Mouse (Mus musculus): ENCODE results near the gene Mdm2. TPM values are rescaled to one million over a fixed set of nuclear protein-coding genes. Genes with fewer than 3 reads are reported as not detected.

Gene Mdm2
- polyA plus RNA-seq, 1 experiment from 2014 or later: 71.1 TPM

- Histone ChIP-seq H3K9ac (replicated peaks; ENCODE audit: low read depth, low read length) (no peak overlapping the region), H3K4me3 (replicated peaks; ENCODE audit: low read length) (no peak overlapping the region), H3K27ac (ENCODE audit: low read length) (no peak overlapping the region), H3K4me2 (ENCODE audit: low read length) (no peak overlapping the region), H3K4me1 (replicated peaks; ENCODE audit: control insufficient read depth, insufficient read depth, low read length) (no peaks in the 10 kb centered on the region), H3K36me3 (ENCODE audit: control insufficient read depth, insufficient read depth) (peaks cover 64% of the 10 kb centered on the region), H3K27me3 (replicated peaks; ENCODE audit: control insufficient read depth, insufficient read depth, low read length) (no peaks in the 10 kb centered on the region), H3K9me3 (ENCODE audit: control insufficient read depth, low read length) (no peaks in the 10 kb centered on the region)
- ATAC-seq: no peak
- 93% methylated on average over 6 of the region's 6 CpGs for WGBS
Measured at GRCm38 (mm10) chr10:117696827-117697560, 13.6 kb downstream of the Mdm2 start.

DNA sequence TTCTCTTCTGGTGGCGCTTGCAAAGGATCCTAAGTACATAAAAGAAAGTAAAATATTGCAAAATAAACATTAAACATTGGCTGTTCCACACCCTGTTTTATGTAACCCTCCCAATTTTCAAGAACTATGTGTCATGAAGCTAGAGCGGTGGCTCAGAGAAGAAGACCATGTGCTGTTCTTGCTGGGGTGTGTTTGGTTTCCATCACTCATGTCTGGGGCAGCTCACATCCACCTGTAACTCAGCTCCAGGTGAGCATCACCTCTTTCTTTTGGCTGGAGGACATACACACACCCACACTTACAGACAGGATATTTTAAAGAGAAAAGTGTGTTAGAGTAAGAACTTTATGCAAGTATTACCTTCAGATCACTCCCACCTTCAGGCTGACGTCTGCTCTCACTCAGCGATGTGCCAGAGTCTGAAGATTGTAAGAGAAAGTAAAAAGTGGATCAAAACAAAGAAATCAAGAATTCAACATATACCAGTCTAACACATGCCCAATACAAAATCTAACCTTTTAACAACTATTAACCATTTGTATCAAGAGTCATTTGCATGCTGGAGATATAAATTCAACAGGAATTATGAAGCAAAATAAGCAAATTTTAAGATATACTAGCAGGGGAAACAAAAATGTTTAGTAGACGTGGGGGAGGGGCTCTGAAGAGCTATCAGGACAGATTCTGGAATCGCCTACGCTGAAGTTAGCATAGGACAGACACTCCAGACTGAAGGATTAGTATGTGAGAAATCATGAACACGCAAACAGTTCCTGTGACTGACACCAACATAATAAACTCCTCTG, 14.3 kb downstream of the Mdm2 start:
- Histone ChIP-seq H3K9me3 (ENCODE audit: control insufficient read depth, low read length) (no peaks in the 10 kb centered on the region), H3K4me3 (replicated peaks; ENCODE audit: low read length) (no peak overlapping the region), H3K27me3 (replicated peaks; ENCODE audit: control insufficient read depth, insufficient read depth, low read length) (no peaks in the 10 kb centered on the region), H3K4me1 (replicated peaks; ENCODE audit: control insufficient read depth, insufficient read depth, low read length) (no peaks in the 10 kb centered on the region), H3K4me2 (ENCODE audit: low read length) (no peak overlapping the region), H3K9ac (replicated peaks; ENCODE audit: low read depth, low read length) (no peak overlapping the region), H3K27ac (ENCODE audit: low read length) (no peak overlapping the region), H3K36me3 (ENCODE audit: control insufficient read depth, insufficient read depth) (peaks cover 61% of the 10 kb centered on the region)
- WGBS: 96% methylated on average over 8 of the region's 8 CpGs
- no peak for ATAC-seq

DNA sequence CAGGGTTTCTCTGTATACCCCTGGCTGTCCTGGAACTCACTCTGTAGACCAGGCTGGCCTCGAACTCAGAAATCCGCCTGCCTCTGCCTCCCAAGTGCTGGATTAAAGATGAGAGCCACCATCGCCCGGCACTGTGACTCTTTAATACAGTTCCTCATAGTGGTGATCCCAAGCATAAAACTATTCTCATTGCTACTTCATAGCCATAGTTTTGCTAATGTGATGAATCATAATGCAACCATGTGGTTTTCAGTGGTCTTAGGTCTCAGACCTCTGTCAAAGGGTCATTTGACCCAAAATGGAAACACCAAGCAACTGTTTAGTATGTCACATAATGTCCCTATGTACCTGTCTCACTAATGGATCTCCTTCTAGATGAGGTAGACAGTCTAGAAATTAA, 15.0 kb downstream of the Mdm2 start:
- Histone ChIP-seq H3K4me2 (ENCODE audit: low read length) (no peak overlapping the region), H3K36me3 (ENCODE audit: control insufficient read depth, insufficient read depth) (peaks cover 63% of the 10 kb centered on the region), H3K27me3 (replicated peaks; ENCODE audit: control insufficient read depth, insufficient read depth, low read length) (no peaks in the 10 kb centered on the region), H3K9ac (replicated peaks; ENCODE audit: low read depth, low read length) (no peak overlapping the region), H3K9me3 (ENCODE audit: control insufficient read depth, low read length) (no peaks in the 10 kb centered on the region), H3K27ac (ENCODE audit: low read length) (no peak overlapping the region), H3K4me1 (replicated peaks; ENCODE audit: control insufficient read depth, insufficient read depth, low read length) (no peaks in the 10 kb centered on the region), H3K4me3 (replicated peaks; ENCODE audit: low read length) (no peak overlapping the region)
- ATAC-seq: no peak
- WGBS: 98% methylated on average over 4 of the region's 4 CpGs

- no peak overlapping the region for H3K4me3 ChIP-seq (replicated peaks; ENCODE audit: low read length)
- no peak overlapping the region for H3K4me2 ChIP-seq (ENCODE audit: low read length)
- H3K4me1 ChIP-seq (replicated peaks; ENCODE audit: control insufficient read depth, insufficient read depth, low read length): no peaks in the 10 kb centered on the region
- no peaks in the 10 kb centered on the region for H3K9me3 ChIP-seq (ENCODE audit: control insufficient read depth, low read length)
- no peaks in the 10 kb centered on the region for H3K27me3 ChIP-seq (replicated peaks; ENCODE audit: control insufficient read depth, insufficient read depth, low read length)
- no peak for ATAC-seq
- H3K9ac ChIP-seq (replicated peaks; ENCODE audit: low read depth, low read length): no peak overlapping the region
- H3K36me3 ChIP-seq (ENCODE audit: control insufficient read depth, insufficient read depth): peaks cover 63% of the 10 kb centered on the region
- 95% methylated on average over 4 of the region's 4 CpGs for WGBS
- no peak overlapping the region for H3K27ac ChIP-seq (ENCODE audit: low read length)
Measured at GRCm38 (mm10) chr10:117695027-117695426, 15.5 kb downstream of the Mdm2 start.

GRCm38 (mm10) chr10:117694255-117694953, 16.2 kb downstream of the Mdm2 start:
- Histone ChIP-seq H3K4me3 (replicated peaks; ENCODE audit: low read length) (no peak overlapping the region), H3K4me2 (ENCODE audit: low read length) (no peak overlapping the region), H3K27ac (ENCODE audit: low read length) (no peak overlapping the region), H3K9ac (replicated peaks; ENCODE audit: low read depth, low read length) (no peak overlapping the region), H3K36me3 (ENCODE audit: control insufficient read depth, insufficient read depth) (peaks cover 61% of the 10 kb centered on the region), H3K27me3 (replicated peaks; ENCODE audit: control insufficient read depth, insufficient read depth, low read length) (no peaks in the 10 kb centered on the region), H3K9me3 (ENCODE audit: control insufficient read depth, low read length) (no peaks in the 10 kb centered on the region), H3K4me1 (replicated peaks; ENCODE audit: control insufficient read depth, insufficient read depth, low read length) (no peaks in the 10 kb centered on the region)
- no peak for ATAC-seq
- WGBS: 96% methylated on average over 6 of the region's 6 CpGs

DNA sequence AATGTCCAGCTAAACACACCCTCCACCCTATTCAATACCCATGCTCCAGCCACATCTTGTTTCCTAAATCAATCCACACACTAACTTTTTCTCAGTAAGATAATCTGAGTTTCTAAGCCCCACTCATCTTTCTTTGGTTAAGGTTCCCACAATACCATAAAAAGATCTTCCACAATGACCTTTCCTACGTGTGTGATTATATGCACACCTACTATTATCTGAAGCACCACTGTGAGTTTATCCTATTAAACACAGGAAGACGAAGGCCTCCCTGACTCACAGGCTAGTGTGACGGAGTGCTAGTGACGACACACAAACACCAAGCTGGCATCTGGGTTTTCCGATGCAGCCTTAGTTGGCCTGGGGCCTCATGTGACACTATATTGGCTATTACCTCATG, 17.6 kb downstream of the Mdm2 start:
- WGBS: 97% methylated on average over 5 of the region's 5 CpGs
- H3K4me2 ChIP-seq (ENCODE audit: low read length): no peak overlapping the region

DNA sequence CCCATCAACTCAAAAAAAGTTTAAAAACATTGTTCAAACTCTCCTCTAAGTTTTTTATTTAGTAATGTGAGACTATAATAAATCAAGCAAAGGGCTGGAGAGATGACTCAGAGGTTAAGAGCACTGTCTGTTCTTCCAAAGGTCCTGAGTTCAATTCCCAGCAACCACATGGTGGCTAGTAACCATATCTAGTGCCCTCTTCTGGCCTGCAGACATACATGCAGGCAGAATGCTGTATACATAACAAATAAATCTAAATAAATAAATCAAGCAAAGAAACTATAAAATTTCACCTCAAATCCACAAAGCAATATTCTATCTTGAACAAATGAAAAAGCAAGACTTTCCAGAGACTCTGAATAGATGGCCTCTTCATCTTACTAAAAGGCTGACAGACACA, 18.4 kb downstream of the Mdm2 start:
- Histone ChIP-seq H3K9me3 (ENCODE audit: control insufficient read depth, low read length) (no peaks in the 10 kb centered on the region), H3K9ac (replicated peaks; ENCODE audit: low read depth, low read length) (no peak overlapping the region), H3K4me3 (replicated peaks; ENCODE audit: low read length) (no peak overlapping the region), H3K36me3 (ENCODE audit: control insufficient read depth, insufficient read depth) (peaks cover 55% of the 10 kb centered on the region), H3K27me3 (replicated peaks; ENCODE audit: control insufficient read depth, insufficient read depth, low read length) (no peaks in the 10 kb centered on the region), H3K4me2 (ENCODE audit: low read length) (no peak overlapping the region), H3K27ac (ENCODE audit: low read length) (no peak overlapping the region), H3K4me1 (replicated peaks; ENCODE audit: control insufficient read depth, insufficient read depth, low read length) (no peaks in the 10 kb centered on the region)
- no peak for ATAC-seq

More for the DNA sequence above, 17.6 kb downstream of the Mdm2 start:
- ATAC-seq: no peak
- Histone ChIP-seq H3K4me1 (replicated peaks; ENCODE audit: control insufficient read depth, insufficient read depth, low read length) (no peaks in the 10 kb centered on the region), H3K9me3 (ENCODE audit: control insufficient read depth, low read length) (no peaks in the 10 kb centered on the region), H3K4me3 (replicated peaks; ENCODE audit: low read length) (no peak overlapping the region), H3K9ac (replicated peaks; ENCODE audit: low read depth, low read length) (no peak overlapping the region), H3K27ac (ENCODE audit: low read length) (no peak overlapping the region), H3K36me3 (ENCODE audit: control insufficient read depth, insufficient read depth) (peaks cover 58% of the 10 kb centered on the region), H3K27me3 (replicated peaks; ENCODE audit: control insufficient read depth, insufficient read depth, low read length) (no peaks in the 10 kb centered on the region)

DNA sequence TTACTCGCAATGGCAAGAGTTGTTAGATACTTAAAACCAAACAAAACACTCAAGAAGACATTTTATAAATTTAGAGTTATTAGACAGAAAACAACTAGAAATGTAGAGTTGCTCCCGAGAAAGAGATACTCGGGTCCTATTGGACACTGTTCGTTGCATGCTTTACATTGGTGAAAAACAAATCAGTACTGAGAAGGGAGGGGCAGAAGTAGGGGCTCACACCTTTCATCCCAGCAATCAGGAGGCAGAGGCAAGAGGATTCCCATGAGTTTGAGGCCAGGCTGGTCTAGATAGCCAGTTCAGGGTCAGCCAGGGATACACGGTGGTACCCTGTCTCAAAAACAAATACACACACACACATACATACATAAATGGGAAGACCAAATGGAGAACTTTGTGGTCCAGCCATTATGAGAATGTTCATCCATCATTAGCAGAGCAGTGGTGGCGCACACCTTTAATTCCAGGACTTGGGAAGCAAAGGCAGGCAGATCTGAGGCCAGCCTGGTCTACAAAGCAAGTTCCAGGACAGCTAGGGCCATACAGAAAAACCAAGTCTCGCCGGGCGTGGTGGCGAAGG, 19.1 kb downstream of the Mdm2 start:
- no peak overlapping the region for H3K4me2 ChIP-seq (ENCODE audit: low read length)
- H3K9me3 ChIP-seq (ENCODE audit: control insufficient read depth, low read length): no peaks in the 10 kb centered on the region
- H3K36me3 ChIP-seq (ENCODE audit: control insufficient read depth, insufficient read depth): peaks cover 49% of the 10 kb centered on the region
- no peak for ATAC-seq
- no peaks in the 10 kb centered on the region for H3K27me3 ChIP-seq (replicated peaks; ENCODE audit: control insufficient read depth, insufficient read depth, low read length)
- WGBS: 96% methylated on average over 10 of the region's 10 CpGs
- H3K27ac ChIP-seq (ENCODE audit: low read length): no peak overlapping the region
- H3K4me3 ChIP-seq (replicated peaks; ENCODE audit: low read length): no peak overlapping the region
- no peaks in the 10 kb centered on the region for H3K4me1 ChIP-seq (replicated peaks; ENCODE audit: control insufficient read depth, insufficient read depth, low read length)
- H3K9ac ChIP-seq (replicated peaks; ENCODE audit: low read depth, low read length): no peak overlapping the region

GRCm38 (mm10) chr10:117690770-117691296, 19.7 kb downstream of the Mdm2 start:
- no peak overlapping the region for H3K4me2 ChIP-seq (ENCODE audit: low read length)
- WGBS: 93% methylated on average over 3 of the region's 3 CpGs
- no peaks in the 10 kb centered on the region for H3K9me3 ChIP-seq (ENCODE audit: control insufficient read depth, low read length)
- no peak overlapping the region for H3K27ac ChIP-seq (ENCODE audit: low read length)
- H3K27me3 ChIP-seq (replicated peaks; ENCODE audit: control insufficient read depth, insufficient read depth, low read length): no peaks in the 10 kb centered on the region
- H3K9ac ChIP-seq (replicated peaks; ENCODE audit: low read depth, low read length): no peak overlapping the region
- peaks cover 43% of the 10 kb centered on the region for H3K36me3 ChIP-seq (ENCODE audit: control insufficient read depth, insufficient read depth)
- no peak overlapping the region for H3K4me3 ChIP-seq (replicated peaks; ENCODE audit: low read length)
- ATAC-seq: no peak
- no peaks in the 10 kb centered on the region for H3K4me1 ChIP-seq (replicated peaks; ENCODE audit: control insufficient read depth, insufficient read depth, low read length)
